Mouse (Mus musculus): ENCODE results near the gene Slc36a2.

Gene Slc36a2

DNA sequence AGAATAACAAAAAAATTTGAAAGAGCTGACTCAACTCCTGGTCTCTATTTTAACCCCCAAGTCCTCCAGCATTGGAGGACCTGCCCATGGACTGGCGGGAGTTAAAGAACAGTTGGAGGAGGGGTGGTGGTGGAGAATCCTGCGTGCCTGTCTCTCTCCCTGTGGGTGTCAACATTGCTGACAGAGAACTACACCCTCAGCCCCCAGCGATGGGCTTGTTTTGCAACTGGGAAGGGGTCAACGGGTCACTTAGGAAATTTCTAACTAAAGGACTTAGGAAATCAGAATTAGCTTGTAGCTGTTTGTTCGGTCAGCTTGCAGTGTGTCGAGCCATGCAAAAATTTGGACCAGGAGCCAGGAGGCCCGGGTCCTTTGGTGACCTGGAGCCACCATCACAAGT lies 1.8 kb downstream of the Slc36a2 start:
- DNase-seq = no peak

DNA sequence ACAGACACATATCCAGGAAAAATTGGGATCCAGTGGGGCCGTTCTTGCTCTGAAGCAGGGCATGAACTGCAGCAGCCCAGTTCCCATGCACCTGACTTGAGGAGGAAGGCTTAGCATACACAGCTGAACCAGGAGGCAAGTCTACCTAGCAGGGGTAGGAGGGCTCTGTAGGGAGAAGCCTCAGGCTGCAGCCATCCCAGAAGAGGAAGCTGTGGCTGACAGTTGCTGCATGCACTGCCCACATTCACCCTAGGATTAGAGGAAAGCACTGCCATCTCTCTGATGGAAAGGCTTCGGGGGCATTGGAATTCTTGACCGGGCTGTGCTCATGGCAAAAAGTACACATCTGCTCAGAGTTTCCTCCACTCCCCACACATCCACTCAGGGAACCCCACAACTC lies 5.0 kb downstream of the Slc36a2 start:
- DNase-seq = no peak

DNA sequence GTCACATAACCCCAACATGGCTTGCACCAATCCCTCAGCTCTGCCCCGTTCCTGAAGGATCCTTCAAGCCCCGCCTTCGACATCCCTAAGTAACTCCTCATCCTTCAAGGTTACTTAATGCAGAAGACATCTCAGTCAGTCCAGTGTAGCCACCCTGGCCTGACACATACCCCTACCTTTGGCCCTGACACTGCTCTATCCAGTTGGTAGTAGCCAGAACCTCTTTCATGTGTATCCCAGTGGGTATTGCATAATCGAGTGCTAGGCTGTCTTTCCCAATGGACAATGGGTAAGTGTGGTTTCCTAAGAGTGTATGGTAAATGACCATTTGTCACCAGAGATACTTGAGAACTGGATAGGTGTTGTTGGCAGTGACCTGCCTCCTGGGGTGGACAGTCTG lies 6.0 kb downstream of the Slc36a2 start:
- no peak for DNase-seq

DNA sequence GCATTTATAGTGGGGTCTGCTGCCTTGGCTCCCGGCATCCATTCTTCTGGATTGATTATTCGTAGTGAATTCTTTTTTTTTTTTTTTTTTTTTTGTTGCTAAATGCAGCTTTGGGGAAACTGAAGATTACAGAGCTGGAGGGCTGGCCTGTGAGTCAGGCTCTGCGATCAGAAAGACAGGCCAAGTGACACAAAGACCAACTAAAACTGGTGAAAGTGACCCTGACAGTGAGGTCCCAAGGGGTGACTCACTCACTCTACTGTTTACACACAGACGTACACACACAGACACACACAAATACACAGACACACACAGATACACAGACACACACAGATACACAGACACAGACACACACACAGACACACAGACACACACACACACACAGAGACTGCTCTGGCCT lies 14.4 kb downstream of the Slc36a2 start:
- DNase-seq = no peak

DNA sequence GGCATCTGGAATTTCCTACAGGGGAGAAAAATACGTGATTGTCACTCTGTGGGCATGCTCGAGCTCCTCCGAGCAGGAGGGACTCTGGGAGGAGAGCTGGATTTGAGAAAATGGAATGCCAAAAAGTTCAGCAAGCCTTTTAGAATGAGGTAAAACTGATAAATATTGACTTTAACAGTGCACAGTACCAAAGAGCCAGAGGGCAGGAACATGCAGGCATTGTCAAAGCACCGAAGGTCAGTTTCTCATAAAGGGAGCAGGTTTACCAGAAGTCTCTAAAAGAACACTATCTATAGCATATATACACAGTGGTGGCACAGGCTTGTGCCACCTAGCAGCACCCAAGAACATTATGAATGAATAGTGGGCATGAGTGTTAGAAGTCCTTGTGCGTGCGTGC lies 16.0 kb downstream of the Slc36a2 start:
- no peak for DNase-seq

DNA sequence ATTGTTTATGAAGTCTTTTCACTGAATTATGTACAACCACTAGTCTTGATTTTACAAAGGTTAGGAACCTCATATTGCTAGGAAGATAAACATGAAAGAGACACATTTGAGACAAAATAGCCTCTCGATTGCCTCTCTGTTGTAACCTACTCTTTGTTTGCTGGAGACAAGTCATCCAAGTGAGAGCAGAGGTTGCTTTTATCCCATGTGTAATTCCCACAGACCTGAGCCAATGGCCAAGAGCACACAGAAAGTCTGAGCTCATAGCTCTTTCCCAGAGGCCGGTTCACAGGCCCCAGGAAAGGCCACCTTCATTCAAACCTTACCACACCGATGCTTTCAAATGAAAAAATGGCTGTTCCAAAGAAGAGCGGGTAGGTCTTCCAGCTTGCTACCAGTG lies 16.4 kb downstream of the Slc36a2 start:
- DNase-seq = no peak

DNA sequence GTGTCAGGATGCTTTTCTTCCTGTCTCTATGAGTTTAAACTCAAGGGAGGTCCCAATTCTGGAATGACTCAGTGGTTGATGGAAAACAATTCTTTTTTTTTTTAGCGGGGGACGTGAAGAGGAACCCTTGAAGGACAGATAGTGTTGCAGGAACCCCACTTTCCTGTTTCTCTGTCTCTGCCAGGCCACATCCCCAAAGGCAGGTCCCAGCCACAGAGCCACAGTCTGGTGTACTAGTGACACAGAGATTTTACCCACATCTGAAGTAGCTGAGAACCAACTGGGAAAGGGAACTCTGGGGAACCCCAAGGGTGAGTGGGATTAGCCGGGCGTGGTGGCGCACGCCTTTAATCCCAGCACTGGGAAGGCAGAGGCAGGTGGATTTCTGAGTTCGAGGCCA lies 19.1 kb downstream of the Slc36a2 start:
- DNase-seq = no peak

DNA sequence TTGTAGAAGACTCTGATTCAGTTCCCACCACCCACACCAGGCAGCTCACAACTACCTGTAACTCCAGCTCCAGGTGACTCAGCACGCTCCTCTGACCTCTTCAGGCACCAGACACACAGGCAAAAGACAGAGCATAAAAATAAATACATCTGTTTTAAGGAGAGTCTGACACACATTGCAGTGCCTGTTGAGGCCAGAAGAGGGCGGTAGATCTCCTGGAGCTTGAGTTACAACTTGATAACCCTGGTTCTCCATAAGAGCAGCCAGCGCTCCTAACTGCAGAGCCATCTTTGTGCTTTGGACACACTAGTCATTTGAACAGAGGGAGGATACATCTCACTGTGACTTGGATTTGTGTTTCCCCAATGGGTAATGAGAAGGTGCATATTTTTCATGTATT lies 20.2 kb downstream of the Slc36a2 start:
- peak; percentile 71 for DNase-seq

DNA sequence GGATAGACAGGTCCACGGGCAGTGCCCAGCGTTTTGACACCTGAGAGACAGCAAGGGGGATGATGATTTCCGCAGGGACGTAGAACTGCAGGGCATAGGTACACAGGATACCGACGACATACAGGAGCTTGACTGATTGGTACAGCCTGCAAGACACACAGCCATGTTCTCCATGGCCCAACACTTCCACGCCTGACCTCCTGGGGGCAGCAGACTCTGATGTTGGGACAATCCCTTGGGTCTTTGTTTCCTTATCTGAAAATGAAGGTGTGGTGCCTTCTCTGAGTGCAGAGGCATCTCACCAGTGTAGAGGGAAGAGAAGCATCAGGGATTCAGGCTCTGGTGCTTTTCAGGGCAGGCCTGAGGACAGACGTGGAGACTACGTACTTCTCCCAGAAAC lies 22.2 kb downstream of the Slc36a2 start:
- DNase-seq = peak; percentile 85

DNA sequence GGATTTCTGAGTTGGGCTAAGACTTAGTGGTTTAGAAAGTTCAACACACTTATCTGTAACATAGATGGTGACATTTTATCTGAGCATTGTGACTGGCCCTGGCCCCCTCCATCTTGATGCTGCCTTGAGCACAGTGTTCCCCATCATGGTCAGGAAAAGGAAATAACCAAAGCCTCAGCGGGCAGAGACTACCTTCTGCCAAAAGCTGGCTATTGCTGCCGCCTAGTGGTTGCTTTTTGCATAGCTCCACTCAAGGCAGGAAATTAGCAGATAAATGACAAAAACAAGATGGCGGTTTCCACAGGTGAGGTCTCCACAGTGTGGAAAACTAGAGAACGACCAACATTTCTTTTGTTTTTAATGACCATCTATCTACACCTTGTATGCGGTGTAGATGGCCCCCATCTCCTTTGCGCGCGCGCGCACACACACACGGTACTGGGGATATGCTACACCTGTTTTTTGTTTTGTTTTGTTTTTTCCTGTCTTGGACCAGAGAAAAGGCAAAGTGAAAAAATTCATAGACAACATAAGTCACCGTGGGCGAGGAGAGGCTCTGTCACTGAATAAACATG lies 26.0 kb downstream of the Slc36a2 start:
- DNase-seq = peak; percentile 95

DNA sequence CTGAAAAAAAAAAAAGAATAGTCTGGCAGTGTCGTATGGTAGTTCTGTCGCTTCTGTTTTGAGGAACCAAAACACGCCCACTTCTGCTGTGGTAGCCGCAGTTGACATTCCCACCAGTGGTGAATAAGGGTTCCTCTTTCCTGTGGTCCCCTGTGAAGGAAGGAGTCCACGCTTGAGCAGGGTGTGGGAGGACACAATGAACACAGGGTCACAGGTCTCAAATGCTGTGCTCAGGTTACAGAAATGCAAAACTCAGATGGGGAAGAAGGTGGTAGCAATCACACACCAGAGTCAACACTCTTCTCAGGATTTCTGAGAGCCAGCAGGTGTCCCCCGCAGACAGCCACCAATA lies 29.8 kb downstream of the Slc36a2 start:
- no peak for DNase-seq

DNA sequence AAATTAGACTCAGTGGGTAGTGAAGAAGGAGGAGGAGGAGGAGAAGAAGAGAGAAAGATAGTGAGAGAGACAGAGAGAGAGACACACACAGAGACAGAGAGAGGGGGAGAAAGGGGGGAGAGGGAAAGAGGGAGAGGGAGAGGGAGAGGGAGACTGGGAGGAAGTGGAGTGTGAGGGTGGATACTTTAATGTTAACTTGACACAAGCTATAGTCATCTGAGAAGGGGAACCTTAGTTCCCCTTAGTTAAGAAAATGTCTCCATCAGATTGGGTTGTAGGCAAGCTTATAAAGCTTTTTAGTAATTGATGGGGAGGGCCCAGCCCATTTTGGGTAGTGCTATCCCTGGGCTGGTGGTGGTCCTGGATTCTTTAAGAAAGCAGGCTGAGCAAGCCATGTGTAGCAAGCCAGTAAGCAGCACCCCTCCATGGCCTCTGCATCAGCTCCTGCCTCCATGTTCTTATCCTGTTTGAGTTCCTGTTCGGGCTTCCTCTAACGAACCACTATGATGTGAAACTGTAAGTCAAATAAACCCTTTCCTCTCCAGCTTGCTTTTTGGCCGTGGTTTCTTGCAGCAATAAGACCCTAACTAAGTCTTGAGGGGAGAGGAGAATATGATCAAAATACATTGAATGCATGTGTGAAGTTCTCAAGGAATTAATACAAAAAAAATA lies 30.3 kb downstream of the Slc36a2 start:
- DNase-seq = no peak

DNA sequence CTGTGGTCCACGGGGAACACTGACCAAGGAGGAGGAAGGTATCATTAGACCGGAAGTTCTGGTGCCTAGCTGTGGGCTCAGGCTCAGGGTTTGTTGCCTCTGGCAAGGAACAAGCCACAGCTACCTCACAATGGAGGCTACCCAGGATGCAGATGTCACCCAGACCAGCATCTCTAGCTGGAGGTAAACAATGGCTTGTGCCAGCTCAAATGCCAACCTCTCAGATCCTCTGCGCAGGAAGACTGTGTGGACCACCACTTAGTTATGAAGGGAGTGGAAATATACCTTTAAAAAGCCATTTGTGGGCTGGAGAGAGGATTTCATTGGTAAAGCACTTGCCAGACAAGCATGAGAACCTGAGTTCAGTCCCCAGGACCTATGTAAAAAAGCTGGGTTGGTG lies 33.3 kb downstream of the Slc36a2 start, which contains the start of gene Slc36a3:
Slc36a3 (minus strand) TSS at position 101 of the 400 bp plus-strand sequence.
- no peak for DNase-seq

DNA sequence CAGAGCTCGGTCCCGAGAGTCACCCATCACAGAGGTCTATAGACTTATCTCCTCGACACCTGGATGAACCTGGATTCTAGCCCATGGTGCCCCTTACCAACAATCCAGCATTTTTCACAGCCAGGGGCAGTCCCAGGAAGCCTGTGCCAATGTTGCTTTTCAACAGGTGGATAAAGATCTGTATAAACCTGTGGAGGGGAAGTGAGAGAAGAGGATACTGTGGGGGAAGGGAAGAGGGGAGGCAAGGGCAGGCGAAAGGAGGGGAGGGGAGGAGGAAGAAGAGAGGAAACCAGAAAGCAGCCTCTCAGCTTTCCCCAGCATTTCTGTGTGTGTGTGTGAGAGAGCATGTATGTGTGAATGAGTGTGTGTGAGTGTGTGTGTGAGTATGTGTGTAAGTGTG lies 36.4 kb downstream of the Slc36a2 start:
- no peak for DNase-seq

DNA sequence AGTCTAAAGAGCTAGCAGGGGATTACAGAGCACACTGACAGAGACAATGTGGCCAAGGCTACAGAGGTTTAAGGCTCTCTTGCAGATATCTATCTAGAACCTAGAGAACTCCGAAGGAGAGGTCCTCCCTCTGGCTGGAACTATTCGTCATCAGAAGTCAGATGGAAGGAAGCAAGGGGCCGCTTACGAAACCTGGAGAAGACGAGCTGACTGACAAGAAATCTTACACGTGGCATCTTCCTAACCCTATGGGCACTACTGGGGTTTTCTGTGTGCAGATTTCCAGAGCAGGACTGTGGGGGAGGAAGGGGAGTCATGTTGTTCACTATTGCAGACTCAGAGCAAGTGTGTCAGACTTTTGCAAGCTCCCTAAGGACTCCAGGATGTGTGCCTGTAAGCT lies 37.5 kb downstream of the Slc36a2 start:
- no peak for DNase-seq

DNA sequence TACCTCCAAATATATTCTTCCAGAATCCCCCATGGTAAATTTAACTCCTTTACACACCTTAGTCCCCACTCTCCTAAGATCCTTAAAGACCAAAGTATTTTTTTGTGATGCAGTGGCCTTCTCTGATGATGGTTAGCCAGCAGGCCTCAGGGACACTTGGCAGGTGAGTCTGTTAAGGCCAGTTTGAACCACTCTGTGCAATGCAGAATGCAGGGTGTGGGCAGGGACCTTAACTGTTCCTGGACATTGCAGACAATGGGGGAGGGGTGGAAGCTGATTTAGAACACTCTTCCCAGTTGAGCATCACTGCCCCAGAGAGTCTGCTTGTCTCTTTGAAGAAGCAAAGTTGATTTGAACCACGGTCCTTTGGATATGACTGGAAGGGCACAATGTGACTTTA lies 38.0 kb downstream of the Slc36a2 start:
- no peak for DNase-seq

DNA sequence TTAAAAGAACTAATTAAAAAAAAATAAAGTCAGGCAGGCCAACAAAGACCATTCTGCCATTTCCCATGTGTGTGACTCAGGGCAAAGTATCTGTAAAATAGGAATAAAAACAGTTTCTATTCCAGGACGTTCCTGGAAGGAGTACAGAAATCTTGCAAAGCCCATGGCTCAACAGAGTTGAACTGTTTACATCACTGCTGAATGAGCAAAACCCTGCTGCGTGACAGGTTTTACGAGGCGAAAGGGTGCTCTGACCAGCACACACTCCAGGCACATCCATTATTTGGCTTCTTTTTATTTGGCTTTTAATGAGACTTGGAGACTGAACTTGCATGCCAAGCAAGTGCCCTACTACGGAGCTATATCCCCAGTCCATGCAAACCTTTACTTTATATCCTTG lies 40.9 kb downstream of the Slc36a2 start:
- DNase-seq = no peak

DNA sequence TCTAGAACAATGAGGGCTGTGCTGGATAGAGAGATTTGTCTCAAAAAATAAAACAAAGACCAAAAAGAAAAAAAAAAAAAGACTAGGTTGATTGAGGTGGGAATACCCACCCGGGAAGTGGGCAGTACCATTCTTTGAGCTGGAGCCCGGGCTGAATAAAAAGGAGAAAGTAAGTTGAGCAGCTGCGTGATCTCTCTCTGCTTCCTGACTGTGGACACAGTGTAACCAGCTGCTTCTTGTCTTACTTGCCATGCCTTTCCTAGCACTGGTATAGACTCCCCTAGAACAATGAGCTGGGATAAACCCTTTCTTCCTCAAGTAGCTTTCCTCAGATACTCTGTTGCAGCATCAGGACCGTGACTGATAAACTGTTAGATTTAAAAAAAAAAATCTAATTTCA lies 43.4 kb downstream of the Slc36a2 start:
- DNase-seq = no peak

DNA sequence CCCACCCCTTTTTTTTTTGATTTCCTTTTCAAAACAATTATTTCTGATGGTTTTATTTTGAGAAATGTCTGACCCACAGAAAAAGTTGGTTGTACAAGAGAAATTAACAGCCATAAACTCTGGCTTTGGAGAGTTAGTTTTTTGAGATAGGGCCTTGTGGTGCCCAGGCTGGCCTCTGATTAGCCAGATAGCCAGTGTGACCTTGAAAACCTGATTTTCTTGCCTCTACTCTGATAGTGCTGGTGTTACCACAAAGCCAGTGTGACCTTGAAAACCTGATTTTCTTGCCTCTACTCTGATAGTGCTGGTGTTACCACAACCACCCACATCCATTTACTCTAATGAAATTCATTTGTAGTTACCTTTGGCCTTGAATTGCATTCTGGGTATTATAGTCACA lies 47.2 kb downstream of the Slc36a2 start:
- DNase-seq = no peak

DNA sequence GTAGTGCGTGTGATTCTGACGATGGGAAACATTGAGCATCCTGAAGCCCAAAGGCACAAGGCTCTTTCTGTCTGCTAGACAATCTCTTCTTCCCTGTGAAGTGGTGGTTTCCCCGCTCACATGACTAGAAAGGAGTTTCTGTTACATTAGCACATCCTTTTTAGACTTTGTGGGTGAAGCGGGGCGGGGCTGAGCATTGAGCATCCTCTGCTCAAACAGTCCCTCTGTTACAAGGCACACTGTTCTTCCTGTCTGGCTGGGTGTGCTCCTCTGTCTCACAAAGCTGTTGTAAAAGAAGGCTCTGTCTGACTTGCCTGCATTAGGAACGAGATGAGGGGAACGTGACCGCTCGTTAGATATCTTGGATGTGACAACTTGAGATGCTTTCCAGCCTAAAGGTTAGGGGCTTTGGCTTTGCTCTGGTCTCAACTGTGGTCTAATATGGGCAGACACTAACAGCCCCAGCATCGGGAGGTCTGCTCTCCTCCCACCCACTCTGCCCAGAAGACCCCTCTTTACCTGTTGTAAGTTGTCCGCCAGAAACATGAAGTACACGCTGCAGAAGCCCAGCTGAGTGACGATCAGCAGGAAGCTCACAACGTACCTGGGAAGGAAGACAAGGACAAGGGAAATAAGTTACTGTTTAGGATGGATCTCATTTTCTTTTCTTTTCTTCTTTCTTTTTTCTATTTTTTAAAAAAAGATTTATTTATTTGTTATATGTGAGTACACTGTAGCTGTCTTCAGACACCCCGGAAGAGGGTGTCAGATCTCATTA lies 47.9 kb downstream of the Slc36a2 start:
- DNase-seq = peak; percentile 86

DNA sequence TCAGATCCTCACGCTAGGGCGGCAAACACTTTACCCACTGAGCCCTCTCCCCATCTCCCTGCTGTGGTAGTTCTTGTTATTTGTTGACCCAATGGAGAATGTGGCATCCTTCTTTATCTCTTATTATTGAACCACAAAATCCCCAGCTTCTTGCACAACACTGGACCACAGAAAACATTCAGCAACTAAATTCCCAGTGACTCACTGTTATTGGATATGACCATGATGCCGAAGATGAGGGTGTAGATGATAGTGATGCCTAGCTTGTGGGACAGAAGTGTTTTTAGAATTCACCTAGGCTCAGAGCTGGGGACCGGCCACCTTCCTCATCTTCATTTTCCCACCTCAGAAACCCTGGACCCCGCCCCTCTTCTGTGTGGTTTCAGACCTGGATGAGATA lies 50.0 kb downstream of the Slc36a2 start:
- DNase-seq = no peak

DNA sequence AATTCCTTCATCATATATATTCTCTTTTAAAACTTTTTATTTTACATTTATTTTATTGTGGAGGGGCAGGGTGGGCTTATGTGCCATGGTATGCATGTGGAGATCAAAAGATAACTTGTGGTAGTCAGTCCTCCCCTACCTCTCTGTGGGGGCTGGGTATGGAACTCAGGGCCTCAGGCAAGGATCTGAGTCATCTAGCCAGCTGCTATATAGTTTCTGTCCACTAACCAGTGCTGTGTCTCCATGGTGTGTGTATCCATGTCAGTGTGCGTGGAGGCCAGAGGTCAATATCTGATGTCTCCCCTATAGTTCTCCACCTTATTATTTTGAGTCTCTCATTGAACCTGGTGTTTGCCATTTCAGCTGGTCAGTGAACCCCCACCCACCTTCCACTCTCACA lies 50.5 kb downstream of the Slc36a2 start:
- DNase-seq = no peak

DNA sequence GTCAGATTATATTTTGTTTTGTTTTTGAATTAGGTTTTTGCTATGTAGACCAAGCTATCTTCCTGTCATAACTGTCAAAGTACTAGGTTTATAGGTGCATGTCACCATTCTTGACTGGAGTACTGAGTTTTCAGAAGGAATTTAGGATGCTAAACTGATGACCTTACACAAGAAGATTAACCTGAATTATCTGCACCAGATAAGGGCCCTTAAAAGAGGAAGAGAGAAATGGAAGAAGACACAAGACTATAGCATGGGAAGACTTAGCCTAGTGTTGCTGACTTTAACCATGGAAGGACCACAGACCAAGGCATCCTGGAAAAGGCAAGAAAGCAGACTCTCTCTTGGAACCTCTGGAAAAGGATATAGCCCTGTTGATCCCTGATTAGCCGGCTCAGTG lies 51.7 kb downstream of the Slc36a2 start:
- no peak for DNase-seq

DNA sequence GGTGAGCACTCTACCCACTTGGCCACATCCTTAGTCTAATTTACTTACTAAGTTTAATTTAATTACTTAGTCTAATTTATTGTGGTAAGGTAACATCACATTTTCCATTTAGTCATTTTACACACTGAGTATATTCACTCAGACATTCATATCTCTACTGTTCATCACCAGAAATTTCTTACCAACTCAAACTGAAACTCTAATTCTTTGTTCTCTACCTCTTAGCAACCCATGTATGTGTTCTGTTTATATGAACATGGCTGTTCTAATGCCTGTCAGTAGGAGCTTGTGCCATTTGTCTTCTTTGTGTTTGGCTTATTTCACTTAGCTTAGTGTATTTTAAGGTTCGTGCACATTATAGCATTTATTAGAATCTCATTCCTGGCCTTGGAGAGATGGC lies 52.9 kb downstream of the Slc36a2 start:
- DNase-seq = no peak

Data from thymus, postnatal 4 days (tissue).